Mouse (Mus musculus) liver, embryonic 11.5 days (tissue): ENCODE data around the gene Gm45521. TPM values are rescaled to one million over a fixed set of nuclear protein-coding genes. Genes with fewer than 3 reads are reported as not detected.
A peak's percentile ranks its signal among the peaks of the same experiment; 100 is the strongest.

Experiments
- ATAC-seq: fragments of 200-750 bp; cut with Nextera tagmentation; replicated peaks from 2 replicates; pipeline ENCODE4 v1.8.0; 2017; ENCODE audit warnings: moderate number of reproducible peaks, mild to moderate bottlenecking, moderate TSS enrichment, moderate library complexity; ENCODE audit not compliant: low FRiP score
- DNase-seq: peaks from one replicate; pipeline ENCODE4 v3.0.0-alpha.2; 2017; ENCODE audit warnings: low spot score
- H3K27ac ChIP-seq: fragments of 300-500 bp; sonication (generic); 2 replicates; pipeline ENCODE4 v1.5.1; 2014; ENCODE audit warnings: mild to moderate bottlenecking, low read depth, low read length, control low read depth
- H3K27me3 ChIP-seq: fragments of 300-500 bp; sonication (generic); replicated peaks from 2 replicates; pipeline ENCODE4 v1.6.1; 2014; ENCODE audit warnings: low read length, mixed read lengths; ENCODE audit not compliant: control insufficient read depth, insufficient read depth
- H3K36me3 ChIP-seq: fragments of 300-500 bp; sonication (generic); 2 replicates; pipeline ENCODE4 v1.6.1; 2014; ENCODE audit warnings: mild to moderate bottlenecking, low read length, moderate library complexity, mixed read lengths; ENCODE audit not compliant: control insufficient read depth, insufficient read depth
- H3K4me1 ChIP-seq: fragments of 300-500 bp; sonication (generic); replicated peaks from 2 replicates; pipeline ENCODE4 v1.6.1; 2014; ENCODE audit warnings: low read length, mixed read lengths; ENCODE audit not compliant: control insufficient read depth, insufficient read depth
- H3K4me2 ChIP-seq: fragments of 300-500 bp; sonication (generic); 2 replicates; pipeline ENCODE4 v1.6.1; 2014; ENCODE audit warnings: mild to moderate bottlenecking, control low read depth, moderate library complexity
- H3K4me3 ChIP-seq: fragments of 300-500 bp; sonication (generic); 2 replicates; pipeline ENCODE4 v1.5.1; 2014; ENCODE audit warnings: low read depth, low read length, control low read depth
- H3K9ac ChIP-seq: fragments of 300-500 bp; sonication (generic); 2 replicates; pipeline ENCODE4 v1.6.1; 2014; ENCODE audit warnings: low read depth, low read length, control low read depth
- H3K9me3 ChIP-seq: fragments of 300-500 bp; sonication (generic); 2 replicates; pipeline ENCODE4 v1.6.1; 2016; ENCODE audit warnings: low read length, inconsistent platforms, mixed read lengths; ENCODE audit not compliant: control insufficient read depth
- WGBS: fragments of 180-500 bp; shearing (Covaris S2); extraction: QIAGEN DNeasy Blood & Tissue Kit; methylation state at CpG from one replicate; pipeline ENCODE4 v1.1.7; 2014; 5-methylcytosine and 5-hydroxymethylcytosine counted together
- polyA plus RNA-seq: library from polyadenylated mRNA; unstranded; fragments of >200 nt; fragmentation: Nextera tagmentation; extraction: Ambion mirVana; gene quantifications from 2 replicates; pipeline ENCODE4 v1.2.1, GENCODE M21; 2014

Gm45521 gene
- polyA plus RNA-seq, 1 experiment from 2014 or later: not detected

DNA sequence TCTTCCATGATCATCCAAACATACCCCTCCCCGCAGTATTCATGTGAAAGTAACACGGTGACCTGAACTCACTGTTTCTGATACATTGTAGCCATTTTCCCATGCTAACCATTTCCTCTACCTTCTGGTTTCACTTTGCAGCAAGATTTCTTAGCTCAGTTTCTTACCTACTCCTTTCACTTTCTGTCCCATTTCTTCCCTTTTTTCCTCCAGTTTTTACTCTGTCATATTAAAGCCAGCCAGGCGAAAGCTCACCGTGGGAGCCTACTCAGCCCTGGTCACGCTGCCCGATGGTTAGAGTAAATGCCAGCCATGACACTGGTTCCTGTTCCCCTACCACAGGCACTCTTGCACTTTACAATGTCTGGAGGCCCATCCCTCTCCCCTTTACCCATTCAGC, 29.8 kb downstream of the Gm45521 start:
- WGBS: 91% methylated on average over 6 of the region's 6 CpGs
- H3K27me3 ChIP-seq: no peaks in the 10 kb centered on the region
- H3K9ac ChIP-seq: no peak overlapping the region
- no peak overlapping the region for H3K4me3 ChIP-seq
- no peak overlapping the region for H3K27ac ChIP-seq
- H3K9me3 ChIP-seq: no peaks in the 10 kb centered on the region
- no peak for ATAC-seq
- no peak overlapping the region for H3K4me2 ChIP-seq
- DNase-seq: no peak
- no peaks in the 10 kb centered on the region for H3K36me3 ChIP-seq
- H3K4me1 ChIP-seq: no peaks in the 10 kb centered on the region

DNA sequence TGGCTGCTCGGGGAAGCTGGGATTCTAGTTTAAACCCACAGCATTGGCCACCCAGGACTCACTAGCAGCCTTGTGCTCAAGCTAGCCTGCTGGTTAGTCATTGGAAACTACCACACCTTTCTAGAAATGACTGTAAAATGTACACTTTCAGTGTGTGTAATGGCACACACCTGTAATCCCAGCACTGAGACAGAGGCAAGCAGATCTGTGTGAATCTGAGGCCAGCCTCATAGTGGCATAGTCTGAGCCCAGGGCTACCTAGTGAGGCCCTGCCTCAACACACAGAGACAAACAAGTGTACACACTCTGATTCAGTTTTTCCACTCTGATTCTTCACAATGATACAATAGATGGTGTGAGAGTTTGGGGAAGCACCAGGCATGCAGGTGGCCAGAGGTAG, 32.3 kb downstream of the Gm45521 start:
- H3K9ac ChIP-seq: no peak overlapping the region
- H3K4me2 ChIP-seq: no peak overlapping the region
- H3K36me3 ChIP-seq: no peaks in the 10 kb centered on the region
- H3K27me3 ChIP-seq: no peaks in the 10 kb centered on the region
- no peak for DNase-seq
- no peaks in the 10 kb centered on the region for H3K4me1 ChIP-seq
- no peak for ATAC-seq
- no peak overlapping the region for H3K27ac ChIP-seq
- no peaks in the 10 kb centered on the region for H3K9me3 ChIP-seq
- H3K4me3 ChIP-seq: no peak overlapping the region
- 39% methylated on average over 1 of the region's 1 CpGs for WGBS

DNA sequence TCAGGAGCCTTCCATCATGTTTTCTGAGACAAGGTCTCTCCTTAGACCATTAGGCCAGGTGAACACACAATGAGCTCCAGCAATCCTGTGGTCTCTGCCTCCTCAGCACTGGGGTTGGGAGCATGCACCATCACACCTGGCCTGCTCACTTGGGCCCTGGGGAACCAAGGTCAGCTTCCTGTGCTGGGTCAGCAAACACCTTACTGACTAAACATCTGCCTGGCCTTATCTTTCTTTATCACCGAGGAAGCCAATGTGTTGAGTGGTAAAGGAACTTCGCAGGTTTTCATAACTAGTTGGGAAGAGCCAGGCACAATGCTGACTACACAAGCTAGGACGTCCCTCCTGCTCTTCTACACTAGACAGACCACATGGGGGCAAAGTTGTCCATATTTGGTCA, 32.9 kb downstream of the Gm45521 start:
- WGBS: 51% methylated on average over 3 of the region's 3 CpGs
- H3K4me1 ChIP-seq: no peaks in the 10 kb centered on the region
- DNase-seq (no peak), ATAC-seq (no peak)
- H3K27me3 ChIP-seq: no peaks in the 10 kb centered on the region
- no peaks in the 10 kb centered on the region for H3K36me3 ChIP-seq
- H3K9me3 ChIP-seq: no peaks in the 10 kb centered on the region
- H3K27ac ChIP-seq: no peak overlapping the region
- H3K9ac ChIP-seq: no peak overlapping the region
- H3K4me3 ChIP-seq: no peak overlapping the region
- H3K4me2 ChIP-seq: no peak overlapping the region

DNA sequence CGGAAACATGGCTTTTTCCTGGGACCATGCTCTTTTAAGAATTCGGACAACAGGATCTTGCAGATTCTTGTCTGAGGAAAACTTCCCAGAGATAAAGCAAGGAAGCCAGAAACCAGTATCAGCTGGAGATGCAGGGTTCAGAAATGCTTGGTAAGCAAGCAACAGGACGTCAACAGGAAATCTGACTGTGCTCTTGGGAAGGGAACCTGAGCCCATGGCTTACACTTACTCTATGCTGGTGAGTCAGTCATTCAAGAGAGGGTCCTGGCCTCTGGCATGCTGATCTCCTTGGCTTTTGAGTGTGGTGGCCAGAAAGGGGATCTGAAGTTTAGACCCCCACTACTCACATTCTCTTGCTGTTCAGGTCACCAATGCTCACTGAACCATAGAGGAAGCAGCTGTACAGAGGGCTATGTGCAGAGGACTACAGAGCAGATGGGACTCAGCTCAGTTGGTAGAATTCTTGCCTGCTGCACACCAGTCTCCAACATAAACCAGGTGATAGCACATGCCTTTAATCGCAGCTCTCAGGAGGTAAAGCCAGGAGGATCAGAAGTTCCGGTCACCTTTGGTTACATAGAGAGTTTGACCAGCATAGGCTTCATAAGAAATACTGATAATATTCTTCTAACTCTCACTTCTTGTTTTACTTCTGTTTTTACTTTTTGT, 34.2 kb downstream of the Gm45521 start:
- 65% methylated on average over 5 of the region's 5 CpGs for WGBS
- ATAC-seq: no peak
- H3K27ac ChIP-seq: no peak overlapping the region

DNA sequence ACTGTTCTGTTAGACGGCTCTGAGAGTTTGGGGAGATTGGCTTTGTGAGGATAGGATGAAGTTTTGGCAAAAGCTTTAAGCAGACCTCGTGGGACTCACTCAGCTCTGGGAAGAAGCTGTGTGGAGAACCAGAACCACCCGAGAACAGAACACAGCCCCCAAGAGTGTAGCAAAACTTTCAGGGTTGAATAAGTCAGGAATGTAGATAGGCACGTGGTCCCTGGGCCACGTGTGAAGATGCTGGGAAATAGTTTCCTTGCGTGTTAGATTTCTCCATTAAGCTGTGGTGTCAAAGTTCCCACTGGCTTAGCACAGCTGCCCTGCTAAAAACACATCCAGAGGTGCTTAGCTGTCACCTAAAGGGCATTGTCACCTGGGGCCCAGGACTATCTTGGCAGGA, 35.1 kb downstream of the Gm45521 start:
- H3K27ac ChIP-seq: no peak overlapping the region
- ATAC-seq (no peak), DNase-seq (no peak)
- H3K4me1 ChIP-seq: no peaks in the 10 kb centered on the region
- WGBS: 67% methylated on average over 6 of the region's 6 CpGs
- H3K4me3 ChIP-seq: no peak overlapping the region
- no peaks in the 10 kb centered on the region for H3K9me3 ChIP-seq
- H3K4me2 ChIP-seq: no peak overlapping the region
- no peak overlapping the region for H3K9ac ChIP-seq
- H3K27me3 ChIP-seq: no peaks in the 10 kb centered on the region
- no peaks in the 10 kb centered on the region for H3K36me3 ChIP-seq

More for the DNA sequence above, 34.2 kb downstream of the Gm45521 start:
- no peak overlapping the region for H3K4me3 ChIP-seq
- H3K27me3 ChIP-seq: no peaks in the 10 kb centered on the region
- no peak overlapping the region for H3K9ac ChIP-seq
- no peaks in the 10 kb centered on the region for H3K4me1 ChIP-seq
- no peaks in the 10 kb centered on the region for H3K9me3 ChIP-seq
- no peaks in the 10 kb centered on the region for H3K36me3 ChIP-seq
- DNase-seq: no peak
- no peak overlapping the region for H3K4me2 ChIP-seq

DNA sequence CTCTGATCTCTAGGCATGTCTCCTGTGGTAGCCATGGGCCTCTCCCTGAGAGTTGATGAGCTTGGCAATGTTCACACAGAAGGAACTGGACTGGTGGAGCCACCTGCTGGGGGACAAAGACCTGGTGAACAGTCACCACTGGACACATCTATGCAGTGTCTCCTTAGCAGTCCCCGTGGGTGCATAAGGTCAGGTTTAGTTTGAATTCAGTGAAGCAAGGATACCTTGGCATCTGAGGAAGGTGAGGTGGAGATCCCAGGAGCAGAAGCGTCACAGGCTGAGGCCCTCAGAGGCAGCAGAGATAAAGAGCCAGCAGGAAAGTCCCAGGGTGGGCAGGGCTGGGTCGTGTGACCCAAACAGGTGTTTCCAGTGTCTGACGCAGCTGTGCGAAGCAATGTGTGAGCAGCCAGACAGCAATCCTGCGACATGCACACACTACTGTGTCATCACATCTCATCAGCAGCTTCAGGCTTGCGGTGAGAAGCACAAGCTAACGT, 37.2 kb downstream of the Gm45521 start, which contains the start of gene Dnase1l3:
Gene Dnase1l3 (minus strand): TSS at position 303 of the 497 bp plus-strand sequence.
- Histone ChIP-seq H3K4me1 (no peaks in the 10 kb centered on the region), H3K27ac (no peak within 1 kb of the TSS), H3K27me3 (0 out of 2 replicates have a peak, but pooled peaks cover 2% of the 10 kb centered on the region), H3K4me3 (no peak within 1 kb of the TSS), H3K9ac (no peak within 1 kb of the TSS), H3K4me2 (no peak within 1 kb of the TSS), H3K9me3 (no peaks in the 10 kb centered on the region), H3K36me3 (no peaks in the 10 kb centered on the region)
- 58% methylated on average over 8 of the region's 8 CpGs for WGBS
- peak; percentile 39; the same call in 1 of the 2 replicates for ATAC-seq
- no peak for DNase-seq

DNA sequence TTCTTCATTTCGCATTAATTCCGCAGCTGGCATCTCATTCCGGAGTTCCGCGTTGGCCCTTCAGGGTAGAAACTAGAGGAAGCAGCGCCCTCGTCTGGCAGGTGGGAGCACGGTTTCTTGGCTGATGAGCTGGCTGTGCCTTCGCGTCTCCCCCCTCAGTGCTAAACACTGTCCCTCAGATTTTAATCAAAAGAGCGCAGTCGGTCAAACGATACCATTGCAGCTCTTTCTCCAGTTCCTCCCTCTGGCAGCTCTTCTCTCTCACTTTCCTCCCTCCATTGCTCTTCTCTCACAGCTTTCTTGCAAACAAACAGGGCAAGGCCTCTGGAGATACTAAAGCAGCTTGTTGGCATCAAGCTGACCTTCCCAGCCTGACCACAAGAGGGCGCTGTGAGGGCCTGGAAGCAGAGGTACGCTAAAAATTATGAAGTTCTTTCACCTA, 40.2 kb downstream of the Gm45521 start:
- no peaks in the 10 kb centered on the region for H3K9me3 ChIP-seq
- WGBS: 2% methylated on average over 15 of the region's 15 CpGs
- H3K36me3 ChIP-seq: no peaks in the 10 kb centered on the region
- H3K4me1 ChIP-seq: no peaks in the 10 kb centered on the region
- peaks cover 18% of the 10 kb centered on the region for H3K27me3 ChIP-seq
- no peak overlapping the region for H3K27ac ChIP-seq
- peak overlapping the region; percentile 56 for H3K4me2 ChIP-seq
- ATAC-seq (peak; percentile 48), DNase-seq (peak; percentile 83)
- H3K9ac ChIP-seq: no peak overlapping the region
- no peak overlapping the region for H3K4me3 ChIP-seq

DNA sequence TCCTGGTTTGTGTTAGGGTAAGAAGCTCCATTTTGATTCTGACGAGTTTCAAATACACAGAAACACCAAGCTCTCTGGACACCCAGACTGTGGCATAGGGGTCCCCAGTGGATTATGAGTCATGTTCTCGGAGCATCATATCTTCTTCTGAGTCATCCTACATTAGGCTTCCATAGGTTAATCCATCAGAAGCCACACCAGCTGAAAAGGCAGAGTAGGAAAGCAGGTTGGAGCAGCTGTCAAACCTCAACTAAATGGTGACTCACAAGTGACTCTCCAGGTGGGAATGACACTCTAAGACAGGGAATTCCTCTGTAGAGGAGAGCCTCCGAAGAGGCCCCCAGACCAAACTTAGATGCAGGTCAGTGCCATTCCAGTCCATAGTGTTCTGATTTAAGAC, 41.9 kb downstream of the Gm45521 start:
- Histone ChIP-seq H3K27ac (no peak overlapping the region), H3K9ac (no peak overlapping the region), H3K4me2 (no peak overlapping the region), H3K27me3 (peaks cover 28% of the 10 kb centered on the region), H3K9me3 (no peaks in the 10 kb centered on the region), H3K4me1 (no peaks in the 10 kb centered on the region; the same call in 1 of the 2 replicates), H3K4me3 (no peak overlapping the region), H3K36me3 (no peaks in the 10 kb centered on the region)
- DNase-seq (no peak), ATAC-seq (no peak)
- 67% methylated on average over 3 of the region's 3 CpGs for WGBS

DNA sequence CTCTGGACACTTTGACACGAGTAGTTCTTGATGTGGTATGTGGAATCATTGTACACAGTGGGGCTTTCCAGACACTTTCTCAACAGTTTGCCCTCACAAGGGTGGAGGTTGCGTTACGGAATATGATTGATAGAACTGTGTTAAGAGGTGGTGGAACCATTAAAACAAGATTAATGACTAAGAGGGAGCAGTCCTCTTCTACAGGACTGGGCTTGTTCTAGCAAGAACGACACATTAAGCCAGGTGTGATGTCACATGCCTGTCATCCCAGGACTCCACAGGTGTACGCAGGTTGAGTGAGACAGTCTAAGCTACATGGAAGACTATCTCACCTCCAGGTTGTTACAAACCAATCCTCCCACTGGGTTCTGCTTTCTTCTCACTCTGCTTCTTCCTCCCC, 42.3 kb downstream of the Gm45521 start:
- no peaks in the 10 kb centered on the region for H3K36me3 ChIP-seq
- no peak overlapping the region for H3K4me3 ChIP-seq
- DNase-seq: no peak
- H3K27me3 ChIP-seq: peaks cover 28% of the 10 kb centered on the region
- H3K9me3 ChIP-seq: no peaks in the 10 kb centered on the region
- H3K4me2 ChIP-seq: no peak overlapping the region
- no peak for ATAC-seq
- WGBS: 75% methylated on average over 5 of the region's 5 CpGs
- no peak overlapping the region for H3K27ac ChIP-seq
- no peaks in the 10 kb centered on the region; the same call in 1 of the 2 replicates for H3K4me1 ChIP-seq
- H3K9ac ChIP-seq: no peak overlapping the region
